Mouse (Mus musculus) c-Kit-negative CD71-positive TER-119-positive erythroid progenitor cells, embryonic 14.5 days (primary cell): ENCODE data around the gene Nodal.

Experiments used
- DNase-seq: peaks from one replicate; pipeline ENCODE4 v3.0.0-alpha.2; 2013; ENCODE audit warnings: low read depth, low spot score

The Nodal gene

DNA sequence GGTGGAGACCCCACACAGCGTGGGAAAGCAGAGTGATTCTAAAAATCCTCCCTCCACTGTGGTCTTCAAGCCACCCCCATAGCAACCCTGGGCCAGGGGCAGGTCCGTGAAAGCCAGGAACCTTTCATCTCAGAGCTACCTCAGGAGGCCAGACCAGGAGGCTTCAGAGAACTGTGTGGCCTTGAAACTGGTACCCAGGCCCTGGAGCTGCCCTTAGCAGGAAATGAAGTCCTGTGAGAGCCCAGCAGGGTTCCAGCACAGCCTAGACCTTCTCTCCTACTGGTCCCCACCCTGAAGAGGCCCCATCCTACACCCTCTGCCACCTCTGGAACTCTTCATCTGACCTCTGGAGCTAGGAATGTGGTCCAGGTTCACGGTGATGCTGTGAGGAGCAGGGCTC, 19.6 kb upstream of the Nodal start:
- DNase-seq, result no peak

DNA sequence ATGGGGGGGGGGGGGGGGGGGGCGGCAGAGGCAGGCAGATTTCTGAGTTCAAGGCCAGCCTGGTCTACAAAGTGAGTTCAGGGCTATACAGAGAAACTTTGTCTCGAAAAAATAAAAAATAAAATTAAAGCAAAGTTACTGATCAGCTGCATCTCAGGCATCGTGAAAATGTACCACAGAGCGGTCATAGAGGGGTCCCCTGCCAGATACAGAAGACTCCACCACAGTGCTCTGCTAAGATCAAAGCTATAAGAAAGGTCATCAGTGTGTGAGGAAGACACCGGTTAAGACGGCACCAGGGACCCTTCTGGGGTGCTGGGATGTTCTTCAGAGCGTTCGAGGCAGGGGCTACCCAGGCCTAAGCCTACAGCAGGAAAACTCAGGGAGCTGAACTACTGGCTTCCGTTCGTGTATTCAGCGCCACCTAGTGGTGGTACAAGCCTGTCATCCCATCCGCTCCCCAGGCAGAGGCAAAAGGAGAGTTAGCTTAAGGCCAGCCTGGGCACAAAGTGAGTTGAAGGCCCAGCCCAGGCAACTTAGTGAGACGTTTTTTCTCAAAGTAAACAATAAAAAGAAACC, 18.5 kb upstream of the Nodal start:
- DNase-seq, result peak; percentile 59

DNA sequence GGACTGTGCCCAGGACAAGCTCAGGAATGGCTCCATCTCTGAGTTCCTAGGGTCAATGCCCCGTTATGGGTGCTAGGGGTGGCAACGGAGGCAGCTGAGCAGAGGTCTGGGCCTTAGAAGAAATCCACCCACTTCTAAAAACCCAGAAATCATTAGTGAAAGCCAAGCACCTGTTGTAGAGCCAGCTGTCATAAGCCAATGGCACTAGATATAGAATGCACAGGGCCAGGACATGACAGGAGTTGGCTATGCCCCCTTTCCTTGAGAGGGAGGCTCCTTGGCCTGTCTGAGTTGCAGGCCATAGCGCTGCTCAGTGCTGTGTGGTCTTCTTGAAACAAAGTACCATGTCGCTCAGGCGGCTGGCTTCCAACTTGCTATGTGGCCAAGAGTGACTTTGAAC, 17.4 kb upstream of the Nodal start:
- no peak for DNase-seq

DNA sequence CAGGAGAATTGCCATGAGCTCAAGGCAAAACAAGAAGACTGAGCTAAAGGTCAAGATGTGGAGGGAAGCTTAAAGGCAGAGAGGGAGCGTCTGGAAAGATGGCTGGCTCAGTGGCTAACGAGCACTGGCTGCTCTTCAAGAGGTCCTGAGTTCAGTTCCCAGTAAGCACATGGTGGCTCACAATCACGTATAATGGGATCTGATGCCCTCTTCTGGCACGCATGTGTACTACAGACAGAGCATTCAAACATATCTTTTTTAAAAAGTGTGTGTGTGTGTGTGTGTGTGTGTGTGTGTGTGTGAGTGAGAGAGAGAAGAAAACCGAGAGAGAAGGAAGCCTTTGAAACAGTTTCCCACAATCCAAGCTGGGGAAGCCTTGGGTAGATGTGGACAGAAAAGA, 15.3 kb upstream of the Nodal start:
- no peak for DNase-seq

DNA sequence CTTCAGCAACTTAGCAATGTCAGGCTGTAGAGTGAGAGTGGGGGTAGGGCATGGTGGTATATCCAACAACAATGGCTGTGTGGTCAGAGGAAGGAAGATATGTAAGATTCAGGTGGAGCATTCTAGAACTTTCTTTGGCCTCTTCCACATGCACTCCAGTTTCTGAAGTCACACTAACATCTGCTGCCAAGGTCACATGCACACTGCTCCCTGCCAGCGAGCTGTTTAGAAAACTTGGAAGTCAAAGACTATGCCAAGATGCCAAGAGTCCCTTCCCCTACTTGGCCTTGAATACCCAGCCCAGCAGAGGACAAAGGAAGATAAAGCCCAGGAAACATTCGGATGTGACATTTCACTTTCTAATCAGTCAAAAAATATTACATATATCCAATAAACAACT, 14.9 kb upstream of the Nodal start:
- no peak for DNase-seq

DNA sequence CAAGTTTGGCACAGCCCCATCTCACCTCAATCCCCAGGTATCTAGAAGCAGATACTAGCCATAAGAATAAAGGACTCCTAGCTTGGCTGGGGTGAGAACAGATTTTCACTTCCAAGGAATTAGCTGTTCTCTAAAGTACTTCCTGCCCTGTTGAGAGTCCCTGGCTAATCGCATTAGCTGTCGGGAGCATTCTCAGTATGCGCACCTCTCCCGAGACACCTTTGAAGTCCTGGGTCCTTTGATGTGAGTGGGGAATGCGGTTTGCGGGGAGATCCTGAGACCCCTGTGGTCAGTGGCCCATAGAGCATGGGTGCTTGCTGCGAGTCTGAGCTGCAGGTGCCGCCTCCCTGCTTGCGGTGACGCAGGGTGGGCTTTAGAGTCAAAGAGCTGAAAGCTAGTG, 11.8 kb upstream of the Nodal start:
- no peak for DNase-seq

DNA sequence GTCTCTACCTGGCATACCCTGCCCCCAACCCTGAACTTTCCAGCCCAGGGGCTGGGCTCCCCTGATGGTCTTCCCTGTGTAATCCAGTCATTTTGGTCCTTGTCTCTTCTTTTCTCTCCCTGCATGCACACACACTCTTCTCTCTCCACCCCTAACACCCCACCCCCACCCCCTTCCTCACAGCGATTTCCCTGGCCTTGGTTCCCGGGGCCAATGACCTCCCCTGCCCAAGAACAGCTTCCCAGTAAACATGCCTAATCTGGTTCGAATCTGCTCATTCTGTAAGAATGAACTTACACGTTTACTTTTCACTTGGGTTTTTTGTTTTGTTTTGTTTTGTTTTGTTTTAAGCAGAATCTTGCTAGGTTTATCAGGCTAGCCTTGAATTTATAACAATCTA, 8.0 kb upstream of the Nodal start:
- no peak for DNase-seq

DNA sequence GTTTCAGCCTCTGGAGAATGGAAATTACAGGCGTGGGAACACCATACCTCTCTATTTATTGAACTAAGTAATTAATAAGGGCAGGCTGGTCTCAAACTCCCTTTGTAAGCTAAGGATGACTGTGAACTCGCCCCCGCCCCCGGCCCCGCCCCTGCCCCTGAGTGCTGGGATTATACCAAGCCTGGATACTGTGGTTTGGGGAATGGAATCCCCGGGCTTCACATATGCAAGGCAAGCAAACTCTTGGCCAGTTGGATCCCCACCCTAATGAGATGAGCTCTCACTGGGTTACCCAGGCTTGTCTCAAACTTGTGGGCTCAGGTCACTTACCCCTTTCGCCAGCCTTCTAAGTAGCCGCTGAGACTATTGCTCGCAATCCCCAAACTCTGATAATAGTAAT, 7.6 kb upstream of the Nodal start:
- DNase-seq, result no peak

DNA sequence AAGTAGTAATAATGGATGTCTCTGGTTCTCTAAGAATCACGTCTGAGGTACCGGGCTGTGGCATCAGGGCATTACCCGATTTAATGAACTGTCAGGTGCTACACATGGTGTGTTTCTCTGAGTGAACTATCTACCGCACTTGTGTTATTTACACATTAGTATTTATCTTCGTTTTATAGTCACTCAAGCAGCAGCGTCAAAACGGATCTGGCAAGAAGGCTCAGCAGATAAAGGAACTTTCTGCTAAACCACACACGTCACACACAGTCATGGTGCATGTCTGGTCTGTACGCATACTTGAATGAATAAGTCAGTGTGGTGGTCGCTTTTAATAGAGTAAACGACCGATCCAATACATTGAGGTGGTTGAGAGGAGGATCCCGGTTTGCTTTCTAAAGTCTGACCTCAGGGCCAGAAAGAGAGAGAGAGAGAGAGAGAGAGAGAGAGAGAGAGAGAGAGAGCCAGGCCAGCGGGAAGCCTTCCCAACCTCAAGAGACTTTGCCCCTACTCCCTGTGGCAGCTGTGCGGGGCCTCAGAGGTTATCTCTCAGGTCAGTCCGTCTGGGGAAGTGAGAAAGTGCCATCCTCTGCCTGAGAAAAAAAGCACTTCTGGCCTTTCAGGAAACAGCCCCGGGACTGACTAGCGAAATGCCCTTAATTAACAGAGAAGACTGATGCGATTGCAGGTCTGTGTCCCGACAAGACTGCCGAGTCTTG, 4.7 kb upstream of the Nodal start:
- DNase-seq, result peak; percentile 62

DNA sequence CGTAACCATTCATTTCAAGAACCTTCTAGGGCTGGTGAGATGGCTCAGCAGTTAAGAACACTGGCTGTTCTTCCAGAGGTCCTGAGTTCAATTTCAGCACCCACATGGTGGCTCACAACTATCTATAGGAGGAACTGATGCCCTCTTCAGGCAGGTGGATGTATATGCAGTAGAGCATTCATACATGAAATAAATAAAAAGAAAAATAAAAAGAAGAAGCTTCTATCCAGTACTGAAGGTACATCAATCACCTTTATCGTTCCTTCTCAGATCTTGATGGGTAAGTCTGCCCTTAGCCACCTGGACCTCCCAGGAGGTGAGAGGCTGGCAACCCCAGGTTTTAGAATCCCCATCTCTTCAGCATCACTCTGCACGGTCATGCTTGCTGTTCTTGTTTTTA, 2.5 kb upstream of the Nodal start:
- DNase-seq, result no peak

DNA sequence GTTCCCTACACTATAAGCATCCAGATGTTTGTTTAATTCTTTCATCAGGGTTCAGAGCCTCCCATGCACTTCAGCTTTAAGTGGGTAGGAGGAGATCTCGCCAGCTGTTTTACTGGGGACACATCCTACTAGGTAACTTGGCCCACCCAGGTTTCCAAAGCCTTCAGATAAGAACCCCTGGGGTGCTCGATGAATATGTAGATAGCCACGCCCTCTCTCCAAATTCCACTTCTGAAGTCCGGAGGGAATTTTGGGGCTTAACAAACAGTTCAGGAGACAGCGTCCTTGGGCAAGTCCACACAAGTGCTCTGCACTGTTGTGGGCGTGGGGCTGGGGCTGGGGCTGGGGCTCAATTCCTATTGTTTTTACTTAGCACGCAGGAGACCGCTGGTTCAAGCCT, 1.9 kb upstream of the Nodal start:
- no peak for DNase-seq

DNA sequence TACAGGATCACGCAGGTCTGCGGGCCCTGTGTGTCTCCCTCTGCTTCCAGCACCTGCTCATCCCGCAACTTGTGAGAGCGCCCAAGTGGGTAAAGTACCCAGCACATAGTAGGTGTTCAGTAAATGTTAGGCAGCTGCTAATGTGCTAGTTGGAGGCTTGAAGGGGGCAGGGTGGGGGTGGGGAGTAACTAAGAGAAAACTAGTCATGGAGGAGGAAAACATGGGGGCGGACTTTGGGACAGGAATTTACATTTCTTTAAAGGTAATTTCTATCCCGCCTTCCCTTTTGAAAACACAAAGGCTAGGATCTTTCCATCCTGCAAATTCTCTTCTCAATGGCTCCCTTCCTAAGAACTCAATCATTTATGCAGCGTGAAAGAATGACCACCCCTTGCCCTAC, 1.2 kb upstream of the Nodal start:
- DNase-seq, result no peak

DNA sequence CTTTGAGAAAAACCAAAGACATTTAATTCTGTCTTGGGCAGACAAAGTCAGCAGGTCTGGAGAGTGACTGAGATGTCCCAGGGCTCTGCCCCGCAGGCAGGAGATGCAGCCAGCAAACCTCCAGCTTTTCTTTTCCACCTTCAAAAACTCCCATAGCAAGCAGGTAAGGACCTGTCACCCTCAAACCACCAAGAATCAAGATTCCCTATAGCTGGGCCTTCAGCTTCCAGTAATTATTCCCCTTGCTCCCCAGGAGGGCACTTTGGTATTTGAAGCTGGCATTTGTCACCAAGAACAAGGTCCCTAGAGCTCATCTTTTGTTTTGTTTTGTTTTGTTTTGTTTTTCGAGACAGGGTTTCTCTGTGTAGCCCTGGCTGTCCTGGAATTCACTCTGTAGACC, 726 bp upstream of the Nodal start:
- no peak for DNase-seq

DNA sequence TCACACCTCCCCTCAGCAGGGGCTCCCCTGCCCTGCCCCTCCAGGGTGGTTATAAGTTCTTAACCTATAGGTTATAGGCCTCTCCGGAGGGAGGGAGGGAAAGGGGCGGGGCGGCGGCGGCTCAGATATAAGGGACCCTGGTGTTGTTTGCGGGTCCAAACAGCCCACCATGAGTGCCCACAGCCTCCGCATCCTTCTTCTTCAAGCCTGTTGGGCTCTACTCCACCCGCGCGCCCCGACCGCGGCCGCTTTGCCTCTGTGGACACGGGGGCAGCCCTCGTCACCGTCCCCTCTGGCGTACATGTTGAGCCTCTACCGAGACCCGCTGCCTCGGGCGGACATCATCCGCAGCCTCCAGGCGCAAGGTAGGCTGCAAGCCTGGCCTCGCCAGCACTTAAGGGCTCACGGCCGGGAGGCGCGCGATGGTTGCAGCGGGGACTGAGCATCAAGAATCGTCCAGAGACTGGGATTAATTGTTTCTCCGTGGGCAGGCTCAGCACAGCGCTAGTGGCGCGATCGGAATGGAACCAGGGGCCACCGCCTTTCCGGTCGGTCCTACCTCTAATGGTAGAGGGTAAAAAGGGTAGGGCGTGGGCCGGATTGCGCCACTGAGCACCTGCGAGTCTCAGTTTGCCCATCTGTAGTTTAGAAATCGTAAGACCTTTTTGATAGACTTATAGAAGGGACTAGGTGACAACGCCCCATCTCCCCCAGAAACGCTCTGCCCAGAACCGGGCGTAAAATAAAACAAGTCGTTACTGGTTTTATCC, 544 bp downstream of the Nodal start:
- no peak for DNase-seq

DNA sequence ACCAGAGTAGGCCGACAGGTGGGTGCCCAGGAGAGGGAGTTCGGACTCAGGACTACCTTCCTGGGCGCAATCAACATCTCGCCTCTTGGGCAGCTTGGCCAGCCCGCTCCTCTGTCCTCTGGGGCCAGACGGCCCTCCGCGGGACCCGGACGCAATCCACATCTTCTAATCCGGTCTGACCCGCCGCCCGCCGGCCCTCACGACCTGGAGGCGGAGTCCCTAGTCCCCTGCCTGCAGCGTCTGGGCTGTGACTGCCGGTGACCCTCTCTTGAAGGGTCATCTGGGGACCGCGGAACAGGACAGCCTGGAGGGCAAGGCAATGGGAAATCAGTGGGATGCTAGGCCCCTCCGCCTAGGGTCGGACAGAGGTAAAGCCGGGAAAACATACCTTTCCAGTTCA, 1.4 kb downstream of the Nodal start:
- DNase-seq, result no peak

DNA sequence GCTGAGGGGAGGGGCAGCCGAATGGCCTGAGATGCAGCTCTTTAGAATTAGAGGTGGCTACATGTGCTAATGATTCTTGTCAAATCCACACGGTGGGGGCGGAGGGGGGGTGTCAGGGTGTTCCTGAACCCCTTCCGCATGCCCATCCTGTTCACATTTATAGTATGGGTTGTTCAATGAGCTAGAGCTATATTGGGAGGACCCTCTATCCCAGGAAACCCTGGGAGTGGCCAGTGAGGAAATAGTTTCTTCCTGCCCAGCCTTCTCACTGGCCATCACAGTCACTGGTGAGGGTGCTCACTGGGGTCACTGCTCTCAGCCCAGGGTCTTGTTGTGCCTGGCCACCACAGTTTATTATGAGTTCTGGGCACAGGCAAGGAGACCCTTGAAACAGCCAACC, 2.2 kb downstream of the Nodal start:
- DNase-seq, result no peak

DNA sequence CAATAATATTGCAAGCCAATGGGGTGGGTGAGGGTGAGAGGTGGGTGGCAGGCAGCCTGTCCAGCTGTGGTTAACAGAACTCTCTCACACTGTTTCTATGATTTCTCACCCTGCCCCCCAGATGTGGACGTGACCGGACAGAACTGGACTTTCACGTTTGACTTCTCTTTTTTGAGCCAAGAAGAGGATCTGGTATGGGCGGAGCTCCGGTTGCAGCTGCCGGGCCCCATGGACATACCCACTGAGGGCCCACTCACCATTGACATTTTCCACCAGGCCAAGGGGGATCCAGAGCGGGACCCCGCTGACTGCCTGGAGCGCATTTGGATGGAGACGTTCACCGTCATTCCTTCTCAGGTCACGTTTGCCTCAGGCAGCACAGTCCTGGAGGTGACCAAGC, 5.1 kb downstream of the Nodal start:
- DNase-seq, result no peak

DNA sequence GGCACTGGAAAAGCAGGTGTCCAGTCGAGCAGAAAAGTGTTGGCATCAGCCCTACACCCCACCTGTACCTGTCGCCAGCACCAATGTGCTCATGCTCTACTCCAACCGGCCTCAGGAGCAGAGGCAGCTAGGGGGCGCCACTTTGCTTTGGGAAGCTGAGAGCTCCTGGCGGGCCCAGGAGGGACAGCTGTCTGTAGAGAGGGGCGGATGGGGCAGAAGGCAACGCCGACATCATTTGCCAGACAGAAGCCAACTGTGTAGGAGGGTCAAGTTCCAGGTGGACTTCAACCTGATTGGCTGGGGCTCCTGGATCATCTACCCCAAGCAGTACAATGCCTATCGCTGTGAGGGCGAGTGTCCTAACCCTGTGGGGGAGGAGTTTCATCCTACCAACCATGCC, 5.5 kb downstream of the Nodal start:
- no peak for DNase-seq

DNA sequence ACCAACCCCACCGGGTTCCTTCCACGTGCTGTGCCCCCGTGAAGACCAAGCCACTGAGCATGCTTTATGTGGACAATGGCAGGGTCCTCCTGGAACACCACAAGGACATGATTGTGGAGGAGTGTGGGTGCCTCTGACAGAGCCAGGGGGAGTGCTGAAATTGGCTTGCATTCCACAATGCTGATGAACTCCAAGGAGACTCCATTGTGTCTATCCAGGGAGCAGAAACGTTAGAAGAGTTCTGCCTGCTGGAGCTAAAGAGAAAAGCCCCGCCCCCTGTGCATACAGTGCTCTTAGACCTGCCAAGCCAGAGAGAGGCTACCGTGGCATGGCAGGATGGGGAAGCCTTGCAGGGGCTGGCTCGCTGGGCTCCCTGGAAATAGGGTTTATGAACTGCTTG, 6.7 kb downstream of the Nodal start:
- no peak for DNase-seq

DNA sequence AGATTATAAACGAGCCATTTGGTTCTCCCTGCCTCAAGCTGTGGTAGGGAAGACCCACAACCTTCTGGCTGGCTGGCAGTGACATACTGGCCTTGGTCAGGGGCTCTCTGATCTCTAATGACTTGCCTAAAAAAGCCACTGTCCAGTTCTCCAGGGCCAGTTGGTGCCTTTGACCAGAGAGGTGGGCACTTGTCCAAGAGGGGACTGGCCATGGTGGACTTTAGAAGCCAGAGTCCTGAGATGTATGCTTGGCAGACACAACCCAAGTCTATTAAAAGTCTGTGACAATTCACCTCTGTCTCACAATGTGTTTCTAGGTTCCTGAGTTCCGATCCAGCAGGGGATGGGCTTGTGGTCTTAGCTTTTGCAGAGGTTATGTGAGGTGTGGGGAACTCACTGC, 7.3 kb downstream of the Nodal start:
- no peak for DNase-seq

DNA sequence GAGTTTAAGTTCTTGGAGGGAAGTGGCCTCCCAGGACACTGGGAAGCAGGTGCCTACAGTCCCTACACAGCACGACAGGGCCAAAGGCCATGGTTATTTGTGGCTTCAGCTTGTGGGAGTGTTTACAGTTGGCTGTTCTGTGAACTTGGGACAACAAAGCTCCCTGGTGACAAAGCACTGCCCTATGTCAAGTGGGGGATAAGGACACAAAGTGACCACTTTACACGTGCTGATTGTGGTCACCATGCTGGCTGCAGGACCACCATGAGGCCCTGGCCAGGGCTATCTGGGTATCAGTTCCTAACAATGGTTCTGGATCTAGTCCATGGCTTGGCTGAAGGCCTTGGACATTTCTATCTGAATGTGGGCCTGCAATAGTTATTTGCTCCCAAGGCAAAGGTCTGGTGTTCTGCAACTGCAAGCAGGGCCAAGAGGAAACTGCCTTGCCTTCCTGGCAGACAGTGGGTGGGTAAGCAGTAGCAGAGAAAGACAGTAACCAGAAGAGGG, 8.5 kb downstream of the Nodal start:
- DNase-seq, result no peak

DNA sequence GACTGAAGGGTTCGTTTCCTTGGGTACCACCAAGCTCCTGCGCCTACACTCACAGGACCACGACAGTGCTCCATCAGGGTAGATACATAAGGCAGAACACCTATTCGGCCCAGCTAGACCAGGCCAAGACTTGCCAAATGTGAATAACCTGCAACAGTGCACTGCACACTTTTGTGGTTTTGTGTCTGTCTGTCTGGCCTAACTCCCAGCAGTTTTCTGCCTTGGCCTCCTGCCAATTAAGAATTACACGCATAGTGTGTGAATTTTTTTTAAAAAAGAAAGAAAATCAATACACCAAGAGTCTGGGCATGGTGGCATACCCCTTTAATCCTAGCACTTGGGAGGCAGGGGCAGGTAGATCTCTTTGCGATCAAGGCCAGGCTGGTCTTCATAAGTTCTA, 10.2 kb downstream of the Nodal start:
- DNase-seq, result no peak

DNA sequence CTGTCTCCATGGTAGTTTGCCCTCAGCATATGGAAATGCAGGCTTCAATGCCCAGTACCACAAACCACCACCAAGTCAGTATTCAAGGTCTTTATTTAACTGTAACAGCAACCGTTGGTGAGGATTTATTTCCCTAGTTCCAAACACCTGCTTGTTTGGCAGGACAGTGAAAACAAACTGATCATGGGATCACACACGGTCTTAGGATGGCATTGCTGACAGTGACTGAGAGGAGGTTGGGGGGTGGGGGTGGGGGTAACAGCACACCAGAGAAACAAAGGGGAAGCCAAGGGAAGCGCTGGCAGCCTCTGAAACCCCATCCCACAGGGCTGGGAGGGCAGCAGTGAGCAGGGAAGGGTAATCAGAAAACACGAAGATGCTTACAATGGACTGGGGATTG, 10.6 kb downstream of the Nodal start:
- no peak for DNase-seq
